Mouse (Mus musculus): ENCODE data around the gene Zfp385c. TPM values are rescaled to one million over a fixed set of nuclear protein-coding genes. Genes with fewer than 3 reads are reported as not detected.

Zfp385c gene
- polyA plus RNA-seq, 1 experiment from 2014 or later = 0.51 TPM

GRCm38 (mm10) chr11:100728601-100729000 is 36.3 kb upstream of the Zfp385c start:
- Histone ChIP-seq H3K4me1 (peaks cover 22% of the 10 kb centered on the region), H3K4me3 (no peak overlapping the region), H3K27ac (replicated peaks) (no peak overlapping the region), H3K36me3 (peaks cover 37% of the 10 kb centered on the region), H3K27me3 (replicated peaks) (no peaks in the 10 kb centered on the region), H3K9me3 (no peaks in the 10 kb centered on the region), H3K4me2 (no peak overlapping the region), H3K9ac (no peak overlapping the region)
- no peak for ATAC-seq (ENCODE audit: extremely low read depth, insufficient number of reproducible peaks, low FRiP score, low TSS enrichment)
- WGBS = 85% methylated on average over 6 of the region's 6 CpGs

- H3K4me3 ChIP-seq = no peak overlapping the region
- no peak overlapping the region for H3K27ac ChIP-seq (replicated peaks)
- no peaks in the 10 kb centered on the region for H3K9me3 ChIP-seq
- no peak for ATAC-seq (ENCODE audit: extremely low read depth, insufficient number of reproducible peaks, low FRiP score, low TSS enrichment)
- H3K36me3 ChIP-seq = peaks cover 25% of the 10 kb centered on the region
- H3K4me2 ChIP-seq = no peak overlapping the region
- H3K4me1 ChIP-seq = peaks cover 36% of the 10 kb centered on the region
- 94% methylated on average over 3 of the region's 3 CpGs for WGBS
- no peak overlapping the region for H3K9ac ChIP-seq
- no peaks in the 10 kb centered on the region for H3K27me3 ChIP-seq (replicated peaks)
Observed at GRCm38 (mm10) chr11:100727201-100727600, 34.9 kb upstream of the Zfp385c start.

GRCm38 (mm10) chr11:100724919-100725512 is 32.8 kb upstream of the Zfp385c start:
- Histone ChIP-seq H3K27me3 (replicated peaks) (no peaks in the 10 kb centered on the region), H3K4me1 (peaks cover 58% of the 10 kb centered on the region), H3K27ac (replicated peaks) (peak overlapping the region; percentile 74), H3K4me2 (peak overlapping the region; percentile 0; the same call in 1 of the 2 replicates), H3K4me3 (no peak overlapping the region), H3K9ac (no peak overlapping the region; the same call in 1 of the 2 replicates), H3K9me3 (no peaks in the 10 kb centered on the region), H3K36me3 (peaks cover 18% of the 10 kb centered on the region)
- 26% methylated on average over 5 of the region's 5 CpGs for WGBS
- ATAC-seq (ENCODE audit: extremely low read depth, insufficient number of reproducible peaks, low FRiP score, low TSS enrichment) = no peak

GRCm38 (mm10) chr11:100722493-100723028 is 30.3 kb upstream of the Zfp385c start:
- H3K9ac ChIP-seq = peak overlapping the region; percentile 62
- H3K4me2 ChIP-seq = peak overlapping the region; percentile 40
- H3K4me3 ChIP-seq = no peak overlapping the region
- H3K27ac ChIP-seq (replicated peaks) = peak overlapping the region; percentile 85
- no peaks in the 10 kb centered on the region for H3K9me3 ChIP-seq
- H3K4me1 ChIP-seq = peaks cover 67% of the 10 kb centered on the region
- 40% methylated on average over 2 of the region's 2 CpGs for WGBS
- peaks cover 24% of the 10 kb centered on the region for H3K36me3 ChIP-seq
- ATAC-seq (ENCODE audit: extremely low read depth, insufficient number of reproducible peaks, low FRiP score, low TSS enrichment) = no peak
- H3K27me3 ChIP-seq (replicated peaks) = no peaks in the 10 kb centered on the region

DNA sequence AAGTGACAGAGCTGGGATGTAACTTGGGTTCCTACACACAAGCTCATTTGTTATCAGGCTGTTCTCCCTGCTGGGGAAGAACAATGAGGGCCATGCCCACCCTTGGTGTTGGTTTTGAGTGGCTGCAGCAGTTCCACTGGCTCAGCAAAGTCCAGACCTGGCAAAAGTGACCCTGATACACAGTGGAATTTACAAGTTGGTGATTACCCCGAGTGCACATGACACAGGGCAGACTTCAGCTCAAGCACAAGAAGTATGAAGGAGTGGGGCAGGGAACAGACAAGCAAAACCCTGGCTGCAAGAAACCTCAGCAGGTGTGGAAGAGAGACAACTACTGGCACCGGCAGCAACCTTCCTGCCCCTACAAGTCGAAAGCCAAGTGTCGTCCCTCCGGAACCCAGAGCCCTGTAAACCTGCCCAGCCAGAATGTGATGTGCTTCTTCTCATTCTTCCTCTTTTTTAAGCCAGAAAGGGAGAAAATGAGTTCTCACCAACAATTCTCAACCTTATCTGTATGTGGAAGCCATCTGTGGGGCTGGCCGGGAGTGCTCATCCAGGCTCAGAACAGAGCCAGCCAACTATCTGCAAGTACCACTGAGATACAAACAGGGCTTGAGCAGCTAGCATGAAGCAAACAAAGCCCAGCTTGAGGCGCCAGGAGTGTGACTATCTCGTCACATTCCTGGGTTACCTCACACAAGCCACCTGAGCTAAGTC is 29.7 kb upstream of the Zfp385c start:
- Histone ChIP-seq H3K27me3 (replicated peaks) (no peaks in the 10 kb centered on the region), H3K4me2 (peak overlapping the region; percentile 40), H3K27ac (replicated peaks) (peak overlapping the region; percentile 85), H3K36me3 (peaks cover 30% of the 10 kb centered on the region), H3K9ac (peak overlapping the region; percentile 62), H3K4me3 (no peak overlapping the region), H3K4me1 (peaks cover 67% of the 10 kb centered on the region), H3K9me3 (no peaks in the 10 kb centered on the region)
- ATAC-seq (ENCODE audit: extremely low read depth, insufficient number of reproducible peaks, low FRiP score, low TSS enrichment) = no peak
- 29% methylated on average over 8 of the region's 8 CpGs for WGBS

- WGBS = 46% methylated on average over 4 of the region's 4 CpGs
- H3K4me3 ChIP-seq = no peak overlapping the region
- H3K27me3 ChIP-seq (replicated peaks) = no peaks in the 10 kb centered on the region
- H3K9ac ChIP-seq = peak overlapping the region; percentile 69
- ATAC-seq (ENCODE audit: extremely low read depth, insufficient number of reproducible peaks, low FRiP score, low TSS enrichment) = no peak
- peak overlapping the region; percentile 85 for H3K27ac ChIP-seq (replicated peaks)
- peaks cover 37% of the 10 kb centered on the region for H3K36me3 ChIP-seq
- peak overlapping the region; percentile 40 for H3K4me2 ChIP-seq
- no peaks in the 10 kb centered on the region for H3K9me3 ChIP-seq
- H3K4me1 ChIP-seq = peaks cover 67% of the 10 kb centered on the region
Observed at GRCm38 (mm10) chr11:100721254-100721653, 29.0 kb upstream of the Zfp385c start.

DNA sequence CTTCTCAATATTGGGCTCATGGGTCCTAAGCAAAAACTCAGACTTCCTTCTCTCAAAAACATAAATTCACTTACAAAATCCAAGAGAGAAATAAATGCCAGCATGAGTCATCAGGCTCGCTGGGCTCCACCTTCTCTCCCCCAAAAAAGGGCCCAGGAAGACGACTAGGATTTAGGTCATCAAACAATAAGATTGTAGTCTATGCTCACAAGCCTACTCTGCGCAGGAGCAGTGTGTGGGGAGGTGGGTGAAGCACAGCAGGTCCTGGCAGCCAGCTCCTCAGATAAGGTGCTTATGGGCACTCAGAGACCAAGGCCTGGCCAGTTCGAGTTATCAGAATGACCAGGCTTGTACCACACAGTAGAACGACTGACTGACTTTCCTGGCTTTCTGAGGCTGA is 28.1 kb upstream of the Zfp385c start:
- Histone ChIP-seq H3K4me3 (no peak overlapping the region), H3K4me2 (no peak overlapping the region), H3K27ac (replicated peaks) (peak overlapping the region; percentile 85), H3K4me1 (peaks cover 62% of the 10 kb centered on the region), H3K9ac (peak overlapping the region; percentile 69), H3K27me3 (replicated peaks) (no peaks in the 10 kb centered on the region), H3K9me3 (no peaks in the 10 kb centered on the region), H3K36me3 (peaks cover 46% of the 10 kb centered on the region)
- no peak for ATAC-seq (ENCODE audit: extremely low read depth, insufficient number of reproducible peaks, low FRiP score, low TSS enrichment)
- 37% methylated on average over 5 of the region's 5 CpGs for WGBS

DNA sequence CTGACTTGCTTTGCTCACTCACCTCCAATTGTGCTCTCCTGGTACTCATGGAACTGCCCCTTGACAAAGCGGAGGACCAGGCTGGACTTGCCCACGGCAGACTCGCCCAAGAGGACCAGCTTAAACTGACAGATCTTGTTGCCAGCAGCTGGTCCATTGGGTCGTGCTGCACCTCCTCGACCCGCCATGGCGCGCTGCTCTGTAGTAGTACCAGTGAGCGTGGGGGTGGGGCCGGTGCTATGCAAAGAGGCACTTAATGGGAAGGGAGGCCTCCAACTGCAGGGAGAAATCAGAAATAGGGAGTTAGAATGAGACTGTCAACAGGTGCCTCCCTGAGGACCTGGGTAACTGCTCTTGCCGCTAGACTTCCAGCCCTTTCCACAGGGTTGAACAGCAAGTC is 27.6 kb upstream of the Zfp385c start:
- no peak for ATAC-seq (ENCODE audit: extremely low read depth, insufficient number of reproducible peaks, low FRiP score, low TSS enrichment)
- Histone ChIP-seq H3K27ac (replicated peaks) (peak overlapping the region; percentile 85), H3K36me3 (peaks cover 51% of the 10 kb centered on the region), H3K27me3 (replicated peaks) (no peaks in the 10 kb centered on the region), H3K9me3 (no peaks in the 10 kb centered on the region), H3K4me2 (no peak overlapping the region), H3K9ac (peak overlapping the region; percentile 69), H3K4me1 (peaks cover 59% of the 10 kb centered on the region), H3K4me3 (no peak overlapping the region)
- WGBS = 82% methylated on average over 11 of the region's 11 CpGs

DNA sequence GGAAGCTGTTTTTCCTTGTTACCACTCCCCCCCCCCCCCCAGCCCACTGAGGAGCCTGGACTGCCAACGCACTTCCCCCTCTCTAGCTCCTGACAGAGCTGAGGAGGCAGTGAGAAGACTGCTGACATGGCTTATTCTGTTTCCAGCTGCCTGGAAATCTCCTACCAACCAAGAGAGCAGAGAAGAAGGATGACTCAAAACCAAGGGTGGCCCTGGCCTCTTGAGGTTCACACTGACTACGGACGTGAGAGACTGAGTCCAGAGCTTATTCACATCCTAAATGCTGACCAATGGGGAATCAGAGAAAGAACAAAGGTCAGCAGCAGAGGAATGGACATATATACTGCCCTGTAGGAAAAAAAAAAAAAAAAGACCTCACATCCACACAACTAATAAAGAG is 27.1 kb upstream of the Zfp385c start:
- H3K27ac ChIP-seq (replicated peaks) = no peak overlapping the region
- no peak overlapping the region for H3K4me2 ChIP-seq
- no peaks in the 10 kb centered on the region for H3K27me3 ChIP-seq (replicated peaks)
- no peak overlapping the region for H3K9ac ChIP-seq
- ATAC-seq (ENCODE audit: extremely low read depth, insufficient number of reproducible peaks, low FRiP score, low TSS enrichment) = no peak
- no peaks in the 10 kb centered on the region for H3K9me3 ChIP-seq
- H3K4me1 ChIP-seq = peaks cover 59% of the 10 kb centered on the region
- 81% methylated on average over 3 of the region's 3 CpGs for WGBS
- H3K36me3 ChIP-seq = peaks cover 53% of the 10 kb centered on the region
- no peak overlapping the region for H3K4me3 ChIP-seq

GRCm38 (mm10) chr11:100718866-100719265 is 26.6 kb upstream of the Zfp385c start:
- no peak for ATAC-seq (ENCODE audit: extremely low read depth, insufficient number of reproducible peaks, low FRiP score, low TSS enrichment)
- Histone ChIP-seq H3K4me3 (no peak overlapping the region), H3K9ac (no peak overlapping the region), H3K4me2 (no peak overlapping the region), H3K27ac (replicated peaks) (no peak overlapping the region), H3K27me3 (replicated peaks) (no peaks in the 10 kb centered on the region), H3K4me1 (peaks cover 60% of the 10 kb centered on the region), H3K9me3 (no peaks in the 10 kb centered on the region), H3K36me3 (peaks cover 53% of the 10 kb centered on the region)
- WGBS = 86% methylated on average over 4 of the region's 4 CpGs

GRCm38 (mm10) chr11:100718462-100718861 is 26.2 kb upstream of the Zfp385c start:
- Histone ChIP-seq H3K4me3 (no peak overlapping the region), H3K27ac (replicated peaks) (no peak overlapping the region), H3K4me2 (no peak overlapping the region), H3K9me3 (no peaks in the 10 kb centered on the region), H3K9ac (no peak overlapping the region), H3K4me1 (peaks cover 62% of the 10 kb centered on the region), H3K27me3 (replicated peaks) (no peaks in the 10 kb centered on the region), H3K36me3 (peaks cover 53% of the 10 kb centered on the region)
- ATAC-seq (ENCODE audit: extremely low read depth, insufficient number of reproducible peaks, low FRiP score, low TSS enrichment) = no peak
- WGBS = 92% methylated on average over 7 of the region's 7 CpGs
